Mouse (Mus musculus) ES-Bruce4 (cell line): ENCODE data around the gene Kcnn3.

Experiments used
- CTCF ChIP-seq: IDR thresholded peaks from one replicate; pipeline ENCODE4 v1.8.1; 2011; ENCODE audit warnings: low read depth, low read length
- POLR2A ChIP-seq: IDR thresholded peaks from one replicate; pipeline ENCODE4 v1.8.1; 2011; ENCODE audit warnings: low read length; ENCODE audit not compliant: insufficient read depth

DNA sequence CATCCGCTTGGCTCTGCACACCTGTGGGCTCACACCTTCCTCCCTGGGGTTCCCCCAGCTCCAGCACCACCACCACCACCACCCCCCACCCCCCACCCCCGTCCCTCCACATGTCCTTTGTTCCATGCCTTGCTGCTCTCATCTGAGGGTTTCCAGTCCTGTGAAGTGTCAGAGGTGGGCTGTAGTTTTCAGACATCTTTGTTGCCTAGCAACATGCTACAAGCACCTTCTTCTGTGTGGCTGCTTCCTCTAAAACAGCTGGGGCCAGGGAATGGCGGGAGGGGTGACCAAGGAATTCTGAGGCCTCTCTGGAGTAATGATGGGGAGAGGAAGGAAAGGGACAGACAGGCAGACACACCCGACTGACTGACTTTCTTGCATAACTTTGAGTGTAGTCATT, 106.6 kb downstream of the Kcnn3 start:
- TF ChIP-seq POLR2A (no peak), CTCF (no peak)
